Mouse (Mus musculus) liver, adult 2 months (tissue): ENCODE data around the gene Rxfp4.

Experiments used
- CTCF ChIP-seq: fragments of 200-500 bp; IDR thresholded peaks from 2 replicates; pipeline ENCODE4 v1.5.1; 2011; ENCODE audit warnings: low read depth, low read length, control low read depth
- POLR2A ChIP-seq: fragments of 200-500 bp; IDR thresholded peaks from 2 replicates; pipeline ENCODE4 v1.6.1; 2011; ENCODE audit warnings: low read length, control low read depth; ENCODE audit not compliant: insufficient read depth; ENCODE audit errors: extremely low read depth

GRCm38 (mm10) chr3:88700247-88700646 lies 47.3 kb upstream of the Rxfp4 start:
- TF ChIP-seq POLR2A (no peak), CTCF (no peak)
